24 mouse cellular contexts compared by ENCODE assay signal in genomic region chr6:34529992-34530391, GRCm38 (mm10). TPM values are rescaled to one million over a fixed set of nuclear protein-coding genes. Genes with fewer than 3 reads are reported as not detected.
A peak's percentile ranks its signal among the peaks of the same experiment; 100 is the strongest.
DNase-seq lines count a peak whose midpoint lies in the region; ATAC-seq lines count a peak whose summit lies in the region.
"Had no signal": no experiment of that assay in that cellular context is flagged by ENCODE, and none has a peak within 500 bp of the region (broad histone marks: within the 10 kb centered on the region; RNA-seq: fewer than 3 reads in every experiment).

No protein-coding gene starts in this region.

- H3K9ac ChIP-seq in lung, embryonic 16.5 days (ENCODE audit: low read length): no peak overlapping the region
- H3K9ac ChIP-seq: forebrain, embryonic 12.5 days; forebrain, embryonic 15.5 days; hindbrain, embryonic 13.5 days had no signal

- no peaks in the 10 kb centered on the region for H3K36me3 ChIP-seq in lung, embryonic 16.5 days (ENCODE audit: control insufficient read depth, insufficient read depth, low read length)
- H3K36me3 ChIP-seq: forebrain, embryonic 12.5 days; forebrain, embryonic 15.5 days; hindbrain, embryonic 10.5 days; hindbrain, embryonic 13.5 days had no signal

- no peak overlapping the region for H3K4me2 ChIP-seq in lung, embryonic 16.5 days (ENCODE audit: low read depth, low read length)
- H3K4me2 ChIP-seq: forebrain, embryonic 12.5 days; forebrain, embryonic 15.5 days; heart, embryonic 11.5 days; hindbrain, embryonic 13.5 days had no signal

- H3K27ac ChIP-seq in lung, embryonic 16.5 days (ENCODE audit: low read length): no peak overlapping the region
- H3K27ac ChIP-seq: forebrain, embryonic 12.5 days; forebrain, embryonic 15.5 days; hindbrain, embryonic 10.5 days; hindbrain, embryonic 13.5 days had no signal

- no peaks in the 10 kb centered on the region for H3K27me3 ChIP-seq in lung, embryonic 16.5 days (ENCODE audit: control insufficient read depth, insufficient read depth, low read depth, low read length)
- H3K27me3 ChIP-seq: forebrain, embryonic 12.5 days; forebrain, embryonic 15.5 days; hindbrain, embryonic 13.5 days had no signal

- ATAC-seq in lung, embryonic 16.5 days (ENCODE audit: low read depth): 0 out of 2 replicates have a peak, but pooled peaks have one; percentile 5
- ATAC-seq: forebrain, embryonic 15.5 days; hindbrain, embryonic 16.5 days had no signal

- no peaks in the 10 kb centered on the region for H3K9me3 ChIP-seq in lung, embryonic 16.5 days (ENCODE audit: control insufficient read depth, low read length)
- H3K9me3 ChIP-seq: forebrain, embryonic 12.5 days; forebrain, embryonic 15.5 days; hindbrain, embryonic 10.5 days; hindbrain, embryonic 13.5 days had no signal

- DNase-seq in kidney, adult 9 months: peak; percentile 6
- no peak for DNase-seq in kidney, postnatal 10 days
- no peak for DNase-seq in lung, postnatal 14 days
- DNase-seq in 3T3-L1 (ENCODE audit: low read depth, low spot score): peak; percentile 35
- DNase-seq in Muller cell, postnatal 12 days (ENCODE audit: inconsistent ontology term): peak; percentile 39
- no peak for DNase-seq in adrenal gland, postnatal 36 days
- no peak for DNase-seq in frontal cortex, postnatal 14 days (ENCODE audit: low spot score in 2 of 2)
- DNase-seq: adrenal gland, adult 2 months; adrenal gland, postnatal 14 days; cerebellum, adult 11-12 months; cerebellum, adult 8-10 months; cerebellum, postnatal 10 days; cerebellum, postnatal 36 days; embryo, embryonic 11 days; gastrocnemius, postnatal 10 days; gastrocnemius, postnatal 36 days; heart, postnatal 36 days had no signal

- H3K4me1 ChIP-seq in lung, embryonic 16.5 days (replicated peaks; ENCODE audit: control insufficient read depth, insufficient read depth, low read length): no peaks in the 10 kb centered on the region
- H3K4me1 ChIP-seq: forebrain, embryonic 12.5 days; forebrain, embryonic 15.5 days; hindbrain, embryonic 10.5 days; hindbrain, embryonic 13.5 days had no signal

- no peak overlapping the region for H3K4me3 ChIP-seq in lung, embryonic 16.5 days (ENCODE audit: low read length)
- H3K4me3 ChIP-seq: forebrain, embryonic 12.5 days; forebrain, embryonic 15.5 days; hindbrain, embryonic 10.5 days; hindbrain, embryonic 13.5 days had no signal

- 54% methylated on average over 3 of the region's 3 CpGs for WGBS in lung, embryonic 16.5 days

RNA-seq across cellular contexts. Expression of gene Bpgm, which starts 54.0 kb away (rescaled TPM):
- 65.1 and 69.4 TPM in 2 replicates for polyA plus RNA-seq in lung, embryonic 16.5 days (2015; fragmentation: Nextera tagmentation; extraction: Ambion mirVana)
- 10 to 100 TPM; 27.3 to 33.0 TPM for total RNA-seq in adrenal gland, postnatal 36 days (2021)

Comparison
In these comparisons a context has a peak if more than half of its experiments do, and no peak if none do; other contexts are left out.
1. DNase-seq: peak in kidney, adult 9 months (single experiment), 3T3-L1 (single experiment) and Muller cell, postnatal 12 days (single experiment); none in kidney, postnatal 10 days (single experiment), lung, postnatal 14 days (single experiment), adrenal gland, postnatal 36 days (0 of 2) and frontal cortex, postnatal 14 days (0 of 2).